Mouse (Mus musculus): Measurements from ENCODE around the gene Pik3ca. TPM values are rescaled to one million over a fixed set of nuclear protein-coding genes. Genes with fewer than 3 reads are reported as not detected.

The Pik3ca gene
- polyA plus RNA-seq, 1 experiment from 2014 or later: 16.2 TPM

- 91% methylated on average over 1 of the region's 1 CpGs for WGBS
- H3K4me1 ChIP-seq: peaks cover 19% of the 10 kb centered on the region; the same call in 1 of the 2 replicates
- H3K9ac ChIP-seq: no peak overlapping the region
- ATAC-seq: no peak
- no peaks in the 10 kb centered on the region for H3K9me3 ChIP-seq (replicated peaks)
- no peaks in the 10 kb centered on the region for H3K27me3 ChIP-seq
- no peak overlapping the region for H3K4me2 ChIP-seq
- no peak overlapping the region for H3K4me3 ChIP-seq
- no peak overlapping the region for H3K27ac ChIP-seq
- H3K36me3 ChIP-seq (ENCODE audit: poor library complexity, severe bottlenecking): no peaks in the 10 kb centered on the region
Observed at GRCm38 (mm10) chr3:32405699-32406098, 8.2 kb downstream of the Pik3ca start.

GRCm38 (mm10) chr3:32406804-32407203 is 9.3 kb downstream of the Pik3ca start:
- Histone ChIP-seq H3K4me1 (peaks cover 11% of the 10 kb centered on the region; the same call in 1 of the 2 replicates), H3K4me2 (no peak overlapping the region), H3K9me3 (replicated peaks) (no peaks in the 10 kb centered on the region), H3K36me3 (ENCODE audit: poor library complexity, severe bottlenecking) (no peaks in the 10 kb centered on the region), H3K9ac (no peak overlapping the region), H3K27ac (no peak overlapping the region), H3K27me3 (no peaks in the 10 kb centered on the region), H3K4me3 (no peak overlapping the region)
- 82% methylated on average over 6 of the region's 6 CpGs for WGBS
- ATAC-seq: no peak

GRCm38 (mm10) chr3:32408811-32409273 is 11.4 kb downstream of the Pik3ca start:
- no peak for ATAC-seq
- Histone ChIP-seq H3K4me3 (no peak overlapping the region), H3K9ac (no peak overlapping the region), H3K4me2 (no peak overlapping the region), H3K36me3 (ENCODE audit: poor library complexity, severe bottlenecking) (no peaks in the 10 kb centered on the region), H3K27ac (no peak overlapping the region), H3K4me1 (peaks cover 26% of the 10 kb centered on the region), H3K27me3 (no peaks in the 10 kb centered on the region), H3K9me3 (replicated peaks) (no peaks in the 10 kb centered on the region)
- WGBS: 89% methylated on average over 3 of the region's 3 CpGs

GRCm38 (mm10) chr3:32412502-32413044 is 15.1 kb downstream of the Pik3ca start:
- Histone ChIP-seq H3K4me3 (no peak overlapping the region), H3K4me2 (no peak overlapping the region), H3K27ac (no peak overlapping the region), H3K36me3 (ENCODE audit: poor library complexity, severe bottlenecking) (no peaks in the 10 kb centered on the region), H3K9ac (no peak overlapping the region), H3K9me3 (replicated peaks) (no peaks in the 10 kb centered on the region), H3K27me3 (no peaks in the 10 kb centered on the region), H3K4me1 (peaks cover 35% of the 10 kb centered on the region)
- ATAC-seq: no peak
- WGBS: 83% methylated on average over 7 of the region's 7 CpGs

GRCm38 (mm10) chr3:32414381-32414780 is 16.9 kb downstream of the Pik3ca start:
- Histone ChIP-seq H3K4me2 (no peak overlapping the region), H3K9me3 (replicated peaks) (no peaks in the 10 kb centered on the region), H3K9ac (no peak overlapping the region), H3K4me1 (peaks cover 35% of the 10 kb centered on the region), H3K27ac (peak overlapping the region; percentile 57), H3K27me3 (no peaks in the 10 kb centered on the region), H3K36me3 (ENCODE audit: poor library complexity, severe bottlenecking) (no peaks in the 10 kb centered on the region), H3K4me3 (no peak overlapping the region)
- WGBS: 19% methylated on average over 4 of the region's 4 CpGs
- ATAC-seq: no peak

- no peak for ATAC-seq
- no peak overlapping the region for H3K27ac ChIP-seq
- H3K4me3 ChIP-seq: no peak overlapping the region
- no peaks in the 10 kb centered on the region for H3K27me3 ChIP-seq
- H3K9ac ChIP-seq: no peak overlapping the region
- H3K4me1 ChIP-seq: peaks cover 35% of the 10 kb centered on the region
- no peaks in the 10 kb centered on the region for H3K36me3 ChIP-seq (ENCODE audit: poor library complexity, severe bottlenecking)
- H3K4me2 ChIP-seq: no peak overlapping the region
- WGBS: 82% methylated on average over 3 of the region's 3 CpGs
- H3K9me3 ChIP-seq (replicated peaks): no peaks in the 10 kb centered on the region
Observed at GRCm38 (mm10) chr3:32415370-32416309, 18.2 kb downstream of the Pik3ca start.

GRCm38 (mm10) chr3:32417751-32418211 is 20.3 kb downstream of the Pik3ca start:
- no peaks in the 10 kb centered on the region for H3K27me3 ChIP-seq
- no peaks in the 10 kb centered on the region for H3K36me3 ChIP-seq (ENCODE audit: poor library complexity, severe bottlenecking)
- 89% methylated on average over 5 of the region's 5 CpGs for WGBS
- H3K9ac ChIP-seq: no peak overlapping the region
- H3K4me2 ChIP-seq: no peak overlapping the region
- H3K9me3 ChIP-seq (replicated peaks): no peaks in the 10 kb centered on the region
- ATAC-seq: no peak
- no peak overlapping the region for H3K27ac ChIP-seq
- H3K4me1 ChIP-seq: peaks cover 30% of the 10 kb centered on the region
- H3K4me3 ChIP-seq: no peak overlapping the region

- ATAC-seq: no peak
- Histone ChIP-seq H3K9ac (no peak overlapping the region), H3K27ac (no peak overlapping the region), H3K4me1 (peaks cover 10% of the 10 kb centered on the region), H3K9me3 (replicated peaks) (no peaks in the 10 kb centered on the region; the same call in 1 of the 2 replicates), H3K27me3 (no peaks in the 10 kb centered on the region), H3K4me2 (no peak overlapping the region), H3K4me3 (no peak overlapping the region), H3K36me3 (ENCODE audit: poor library complexity, severe bottlenecking) (peaks cover 8% of the 10 kb centered on the region; the same call in 1 of the 2 replicates)
- WGBS: 91% methylated on average over 2 of the region's 2 CpGs
Observed at GRCm38 (mm10) chr3:32419866-32420265, 22.4 kb downstream of the Pik3ca start.

GRCm38 (mm10) chr3:32421115-32422054 is 23.9 kb downstream of the Pik3ca start:
- Histone ChIP-seq H3K9ac (no peak overlapping the region), H3K4me3 (no peak overlapping the region), H3K4me2 (no peak overlapping the region), H3K27ac (no peak overlapping the region), H3K36me3 (ENCODE audit: poor library complexity, severe bottlenecking) (peaks cover 8% of the 10 kb centered on the region; the same call in 1 of the 2 replicates), H3K4me1 (peaks cover 2% of the 10 kb centered on the region; the same call in 1 of the 2 replicates), H3K9me3 (replicated peaks) (no peaks in the 10 kb centered on the region; the same call in 1 of the 2 replicates), H3K27me3 (no peaks in the 10 kb centered on the region)
- ATAC-seq: no peak
- WGBS: 93% methylated on average over 6 of the region's 6 CpGs

- Histone ChIP-seq H3K4me2 (no peak overlapping the region), H3K27me3 (no peaks in the 10 kb centered on the region), H3K4me1 (peaks cover 10% of the 10 kb centered on the region; the same call in 1 of the 2 replicates), H3K36me3 (ENCODE audit: poor library complexity, severe bottlenecking) (peaks cover 8% of the 10 kb centered on the region; the same call in 1 of the 2 replicates), H3K4me3 (no peak overlapping the region), H3K27ac (no peak overlapping the region), H3K9ac (no peak overlapping the region), H3K9me3 (replicated peaks) (no peaks in the 10 kb centered on the region; the same call in 1 of the 2 replicates)
- ATAC-seq: no peak
- WGBS: 81% methylated on average over 4 of the region's 4 CpGs
Observed at GRCm38 (mm10) chr3:32427695-32428094, 30.2 kb downstream of the Pik3ca start.

GRCm38 (mm10) chr3:32428361-32428760 is 30.9 kb downstream of the Pik3ca start:
- Histone ChIP-seq H3K27ac (no peak overlapping the region), H3K4me2 (no peak overlapping the region), H3K4me1 (peaks cover 10% of the 10 kb centered on the region; the same call in 1 of the 2 replicates), H3K9me3 (replicated peaks) (no peaks in the 10 kb centered on the region; the same call in 1 of the 2 replicates), H3K27me3 (no peaks in the 10 kb centered on the region), H3K4me3 (no peak overlapping the region), H3K9ac (no peak overlapping the region), H3K36me3 (ENCODE audit: poor library complexity, severe bottlenecking) (peaks cover 8% of the 10 kb centered on the region; the same call in 1 of the 2 replicates)
- ATAC-seq: no peak
- 95% methylated on average over 3 of the region's 3 CpGs for WGBS

Measured in forebrain, embryonic 13.5 days (tissue).